ENCODE assay signal across 23 mouse cellular contexts in the genomic region with DNA sequence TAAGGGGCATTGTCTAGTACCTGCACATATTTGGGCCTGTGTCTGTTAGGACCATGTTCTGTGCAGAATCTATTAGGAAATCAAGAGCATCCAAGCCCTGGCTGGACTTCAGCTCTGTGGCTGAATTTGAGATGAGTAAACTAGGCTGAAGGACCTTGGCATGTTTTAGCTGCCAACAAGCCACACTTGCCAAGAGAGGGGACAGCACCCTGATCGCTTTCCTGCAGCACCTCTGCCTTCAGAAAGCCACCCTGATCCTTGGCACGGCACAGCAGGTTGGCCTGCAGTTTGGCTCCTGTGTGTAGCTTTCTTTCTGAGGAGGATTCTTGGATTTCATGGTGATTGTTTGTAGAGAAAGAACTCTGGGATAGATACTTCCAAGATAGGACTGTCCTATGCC. TPM values are rescaled to one million over a fixed set of nuclear protein-coding genes. Genes with fewer than 3 reads are reported as not detected.
DNase-seq lines count a peak whose midpoint lies in the region; ATAC-seq lines count a peak whose summit lies in the region.
"Had no signal": no experiment of that assay in that cellular context is flagged by ENCODE, and none has a peak within 500 bp of the region (broad histone marks: within the 10 kb centered on the region; RNA-seq: fewer than 3 reads in every experiment).

No protein-coding gene starts in this region.

- no peak overlapping the region for H3K27ac ChIP-seq in kidney, embryonic 15.5 days
- H3K27ac ChIP-seq: embryonic facial prominence, embryonic 12.5 days; forebrain, embryonic 15.5 days; left cerebral cortex, adult 2 months; midbrain, embryonic 13.5 days; neural tube, embryonic 12.5 days had no signal

- H3K36me3 ChIP-seq in kidney, embryonic 15.5 days: no peaks in the 10 kb centered on the region
- H3K36me3 ChIP-seq: embryonic facial prominence, embryonic 12.5 days; forebrain, embryonic 15.5 days; midbrain, embryonic 13.5 days; neural tube, embryonic 12.5 days had no signal

- DNase-seq in adrenal gland, adult (ENCODE audit: inconsistent age in 2 of 2, low spot score in 1 of 2): peak; percentile 66 to 90
- no peak for DNase-seq in adrenal gland, postnatal 4 days (ENCODE audit: low spot score in 2 of 2)
- DNase-seq in kidney, adult 11 months: peak; percentile 40
- peak; percentile 57 for DNase-seq in lung, postnatal 36 days
- DNase-seq in lung, postnatal 10 days: no peak
- DNase-seq in urinary bladder, adult 2 months (ENCODE audit: low spot score): no peak
- DNase-seq in embryo, embryonic 10 days (ENCODE audit: low spot score): no peak
- DNase-seq: cerebellum, adult 11 months; gastrocnemius, postnatal 36 days; kidney, postnatal 4 days; layer of hippocampus, adult 9-11 months; left cerebral cortex, postnatal 4 days; lung, embryonic 14.5 days; right cerebral cortex, adult 18-20 months had no signal

- no peak for ATAC-seq in kidney, embryonic 15.5 days (replicated peaks; ENCODE audit: low FRiP score)
- ATAC-seq: CD4-positive, CD25-positive, alpha-beta regulatory T cell, adult 4 months; forebrain, embryonic 15.5 days; midbrain, embryonic 13.5 days; Patski had no signal

- H3K4me1 ChIP-seq in kidney, embryonic 15.5 days: peaks cover 21% of the 10 kb centered on the region

- H3K9ac ChIP-seq in kidney, embryonic 15.5 days: no peak overlapping the region
- H3K9ac ChIP-seq: embryonic facial prominence, embryonic 12.5 days; forebrain, embryonic 15.5 days; lung, embryonic 14.5 days; midbrain, embryonic 13.5 days; neural tube, embryonic 12.5 days had no signal

- no peaks in the 10 kb centered on the region for H3K27me3 ChIP-seq in kidney, embryonic 15.5 days
- H3K27me3 ChIP-seq: embryonic facial prominence, embryonic 12.5 days; forebrain, embryonic 15.5 days; Patski had no signal

- no peak overlapping the region for H3K4me3 ChIP-seq in kidney, embryonic 15.5 days (replicated peaks)
- H3K4me3 ChIP-seq: embryonic facial prominence, embryonic 12.5 days; erythroblast, embryonic 14.5 days; forebrain, embryonic 15.5 days; left cerebral cortex, adult 2 months; midbrain, embryonic 13.5 days; neural tube, embryonic 12.5 days had no signal

- H3K9me3 ChIP-seq in kidney, embryonic 15.5 days (replicated peaks): no peaks in the 10 kb centered on the region
- H3K9me3 ChIP-seq: embryonic facial prominence, embryonic 12.5 days; forebrain, embryonic 15.5 days; midbrain, embryonic 13.5 days; neural tube, embryonic 12.5 days had no signal

- H3K4me2 ChIP-seq in kidney, embryonic 15.5 days: no peak overlapping the region
- H3K4me2 ChIP-seq: embryonic facial prominence, embryonic 12.5 days; forebrain, embryonic 15.5 days; lung, embryonic 14.5 days; midbrain, embryonic 13.5 days; neural tube, embryonic 12.5 days had no signal

- WGBS in kidney, embryonic 15.5 days: 83% methylated on average over 2 of the region's 2 CpGs

RNA-seq across cellular contexts. Expression of a gene that starts 1.7 kb away (rescaled TPM):
- 10 to 100 TPM; 34.4 to 41.9 TPM for total RNA-seq in adrenal gland, postnatal 4 days (2021)
- polyA plus RNA-seq in kidney, embryonic 15.5 days (2015; fragmentation: Nextera tagmentation; extraction: Ambion mirVana): 14.4 and 15.8 TPM in 2 replicates
- polyA plus RNA-seq in urinary bladder, adult 2 months (2012; rRNA removed): 23.3 and 34.3 TPM in 2 replicates

RNA-seq across cellular contexts. Expression of a gene that starts 28.4 kb away (rescaled TPM):
- total RNA-seq in adrenal gland, postnatal 4 days (2021): 10 to 100 TPM; 52.7 to 53.2 TPM
- 110 and 113 TPM in 2 replicates for polyA plus RNA-seq in kidney, embryonic 15.5 days (2015; fragmentation: Nextera tagmentation; extraction: Ambion mirVana)
- 66.0 and 70.3 TPM in 2 replicates for polyA plus RNA-seq in urinary bladder, adult 2 months (2012; rRNA removed)
- polyA plus RNA-seq: CD4-positive, CD25-positive, alpha-beta regulatory T cell, adult 4 months; erythroblast, embryonic 14.5 days had no signal

Comparison
In these comparisons a context has a peak if more than half of its experiments do, and no peak if none do; other contexts are left out.
1. DNase-seq: peak in adrenal gland, adult (2 of 2), kidney, adult 11 months (single experiment) and lung, postnatal 36 days (single experiment); none in adrenal gland, postnatal 4 days (0 of 2), lung, postnatal 10 days (single experiment), urinary bladder, adult 2 months (single experiment) and embryo, embryonic 10 days (single experiment).